Mouse (Mus musculus): ENCODE data around the gene 4931409K22Rik. TPM values are rescaled to one million over a fixed set of nuclear protein-coding genes. Genes with fewer than 3 reads are reported as not detected.

4931409K22Rik gene
- total RNA-seq, 1 experiment = 0.13 TPM

- no peak overlapping the region for H3K27ac ChIP-seq (ENCODE audit: insufficient read depth, low read depth, low read length, poor library complexity, severe bottlenecking)
Measured at GRCm38 (mm10) chr5:24592471-24593160, 36.0 kb upstream of the 4931409K22Rik start.

GRCm38 (mm10) chr5:24591796-24592470 lies 35.3 kb upstream of the 4931409K22Rik start:
- in situ Hi-C loops (cut with MboI; ENCODE audit: low sequenced_read_pairs in 2 of 2, unreplicated experiment in 2 of 2) = no loop called here
- DNase-seq (ENCODE audit: low read depth, low spot score) = no peak
- Histone ChIP-seq H3K4me1 (ENCODE audit: control insufficient read depth in 2 of 2, insufficient read depth in 2 of 2, low read length in 2 of 2, poor library complexity in 1 of 2) (peaks cover 2 to 14% of the 10 kb centered on the region in 2 experiments; a peak in 2 of 4 replicates), H3K4me3 (ENCODE audit: insufficient read depth in 1 of 2, low read depth in 1 of 2, low read length in 2 of 2, poor library complexity in 1 of 2, severe bottlenecking in 1 of 2) (peak overlapping the region in 1 of 2 experiments; percentile 31; a peak in 1 of 4 replicates), H3K36me3 (ENCODE audit: control insufficient read depth, insufficient read depth, low read length, poor library complexity, severe bottlenecking) (peaks cover 8% of the 10 kb centered on the region; the same call in 1 of the 2 replicates), H3K9ac (ENCODE audit: insufficient read depth, low read depth, low read length, poor library complexity, severe bottlenecking) (peak overlapping the region; percentile 21; the same call in 1 of the 2 replicates), H3K27ac (ENCODE audit: insufficient read depth, low read depth, low read length, poor library complexity, severe bottlenecking) (no peak overlapping the region), H3K9me3 (ENCODE audit: control insufficient read depth, insufficient read depth, low read depth, low read length) (no peaks in the 10 kb centered on the region)
- no peak for TF ChIP-seq CHD2 (IDR thresholded peaks at IDR 0.05; ENCODE audit: low read depth, low read length)
- TF ChIP-seq ZC3H11A (IDR thresholded peaks at IDR 0.05; ENCODE audit: borderline replicate concordance, low read depth, low read length) = no peak
- TF ChIP-seq MAFK (IDR thresholded peaks at IDR 0.05; ENCODE audit: insufficient read depth, low read depth, low read length) = no peak
- no peak for TF ChIP-seq HCFC1 (IDR thresholded peaks at IDR 0.05; ENCODE audit: borderline replicate concordance, insufficient read depth, low read length)
- TF ChIP-seq ZNF384 (IDR thresholded peaks at IDR 0.05; ENCODE audit: low read depth, low read length) = no peak

More at GRCm38 (mm10) chr5:24592471-24593160, 36.0 kb upstream of the 4931409K22Rik start:
- in situ Hi-C loops (cut with MboI; ENCODE audit: low sequenced_read_pairs in 2 of 2, unreplicated experiment in 2 of 2) = no loop called here
- Histone ChIP-seq H3K4me1 (ENCODE audit: control insufficient read depth in 2 of 2, insufficient read depth in 2 of 2, low read length in 2 of 2, poor library complexity in 1 of 2) (peaks cover 3 to 17% of the 10 kb centered on the region in 2 experiments; a peak in 3 of 4 replicates), H3K9ac (ENCODE audit: insufficient read depth, low read depth, low read length, poor library complexity, severe bottlenecking) (0 out of 2 replicates have a peak overlapping the region, but pooled peaks have one; percentile 47), H3K36me3 (ENCODE audit: control insufficient read depth, insufficient read depth, low read length, poor library complexity, severe bottlenecking) (peaks cover 8% of the 10 kb centered on the region; the same call in 1 of the 2 replicates), H3K4me3 (ENCODE audit: insufficient read depth in 1 of 2, low read depth in 1 of 2, low read length in 2 of 2, poor library complexity in 1 of 2, severe bottlenecking in 1 of 2) (peak overlapping the region in 1 of 2 experiments; percentile 13; a peak in 1 of 4 replicates), H3K9me3 (ENCODE audit: control insufficient read depth, insufficient read depth, low read depth, low read length) (no peaks in the 10 kb centered on the region)
- TF ChIP-seq ZNF384 (IDR thresholded peaks at IDR 0.05; ENCODE audit: low read depth, low read length) (no peak), HCFC1 (IDR thresholded peaks at IDR 0.05; ENCODE audit: borderline replicate concordance, insufficient read depth, low read length) (no peak), MAFK (IDR thresholded peaks at IDR 0.05; ENCODE audit: insufficient read depth, low read depth, low read length) (no peak), CHD2 (IDR thresholded peaks at IDR 0.05; ENCODE audit: low read depth, low read length) (no peak), ZC3H11A (IDR thresholded peaks at IDR 0.05; ENCODE audit: borderline replicate concordance, low read depth, low read length) (no peak)
- DNase-seq (ENCODE audit: low read depth, low spot score) = no peak

GRCm38 (mm10) chr5:24591268-24591721 lies 34.7 kb upstream of the 4931409K22Rik start:
- Histone ChIP-seq H3K9ac (ENCODE audit: insufficient read depth, low read depth, low read length, poor library complexity, severe bottlenecking) (peak overlapping the region; percentile 17; the same call in 1 of the 2 replicates), H3K27ac (ENCODE audit: insufficient read depth, low read depth, low read length, poor library complexity, severe bottlenecking) (no peak overlapping the region), H3K36me3 (ENCODE audit: control insufficient read depth, insufficient read depth, low read length, poor library complexity, severe bottlenecking) (peaks cover 8% of the 10 kb centered on the region; the same call in 1 of the 2 replicates), H3K9me3 (ENCODE audit: control insufficient read depth, insufficient read depth, low read depth, low read length) (no peaks in the 10 kb centered on the region), H3K4me3 (ENCODE audit: insufficient read depth in 1 of 2, low read depth in 1 of 2, low read length in 2 of 2, poor library complexity in 1 of 2, severe bottlenecking in 1 of 2) (peak overlapping the region; percentile 31 to 39; a peak in 2 of 4 replicates), H3K4me1 (ENCODE audit: control insufficient read depth in 2 of 2, insufficient read depth in 2 of 2, low read length in 2 of 2, poor library complexity in 1 of 2) (peaks cover 2 to 12% of the 10 kb centered on the region in 2 experiments; a peak in 2 of 4 replicates)
- in situ Hi-C loops (cut with MboI; ENCODE audit: low sequenced_read_pairs in 2 of 2, unreplicated experiment in 2 of 2) = no loop called here
- TF ChIP-seq HCFC1 (IDR thresholded peaks at IDR 0.05; ENCODE audit: borderline replicate concordance, insufficient read depth, low read length) = no peak
- TF ChIP-seq ZC3H11A (IDR thresholded peaks at IDR 0.05; ENCODE audit: borderline replicate concordance, low read depth, low read length) = no peak
- no peak for TF ChIP-seq ZNF384 (IDR thresholded peaks at IDR 0.05; ENCODE audit: low read depth, low read length)
- TF ChIP-seq CHD2 (IDR thresholded peaks at IDR 0.05; ENCODE audit: low read depth, low read length) = no peak
- no peak for TF ChIP-seq MAFK (IDR thresholded peaks at IDR 0.05; ENCODE audit: insufficient read depth, low read depth, low read length)
- DNase-seq (ENCODE audit: low read depth, low spot score) = no peak
